In the genomic region with DNA sequence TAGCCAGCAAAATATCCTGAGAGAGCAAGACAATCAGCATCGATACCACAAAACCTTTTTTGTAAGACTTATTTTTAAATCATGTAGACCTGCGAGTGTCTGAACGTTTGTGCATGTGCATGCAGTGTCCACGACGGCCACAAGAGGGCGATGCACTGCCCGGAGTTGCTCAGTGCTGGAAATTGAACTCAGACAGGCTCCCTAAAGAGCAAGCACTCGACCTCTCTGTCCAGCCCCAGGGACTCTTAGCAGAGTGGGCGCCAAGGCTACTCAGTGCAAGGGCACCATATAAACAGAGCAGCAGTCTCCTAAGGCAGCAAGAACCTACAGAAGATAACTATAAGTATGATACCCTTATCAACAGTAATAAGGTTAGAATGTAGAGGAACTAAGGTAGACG, we compare ENCODE assay signal across 8 mouse cellular contexts. TPM values are rescaled to one million over a fixed set of nuclear protein-coding genes. Genes with fewer than 3 reads are reported as not detected.
DNase-seq lines count a peak whose midpoint lies in the region; ATAC-seq and TF ChIP-seq lines count a peak whose summit lies in the region.

No protein-coding gene starts in this region.

- H3K27me3 ChIP-seq in lung, postnatal 0 days (replicated peaks; ENCODE audit: insufficient read depth, low read length): no peaks in the 10 kb centered on the region

- no peaks in the 10 kb centered on the region for H3K4me1 ChIP-seq in lung, postnatal 0 days (ENCODE audit: insufficient read depth, low read depth, low read length)

- DNase-seq in adrenal gland, adult (ENCODE audit: inconsistent age in 2 of 2, low spot score in 1 of 2): peak; percentile 47 to 82
- DNase-seq in adrenal gland, adult 8-10 months: no peak
- peak; percentile 87 for DNase-seq in ZHBTc4 (ENCODE audit: low read depth, low spot score)
- peak; percentile 59 to 71 for DNase-seq in cerebellum, postnatal 36 days
- peak; percentile 59 for DNase-seq in gastrocnemius, postnatal 14 days
- DNase-seq in kidney, postnatal 4 days: peak; percentile 86 to 87
- DNase-seq in lung, postnatal 0 days (ENCODE audit: low spot score): peak; percentile 67
- DNase-seq in spleen, adult 12 weeks (ENCODE audit: low spot score): peak; percentile 43

- TF ChIP-seq CTCF in lung, postnatal 0 days (IDR thresholded peaks at IDR 0.05): peak; percentile 90

- no peaks in the 10 kb centered on the region for H3K9me3 ChIP-seq in lung, postnatal 0 days (ENCODE audit: low read length)

- intact Hi-C loops in gastrocnemius, postnatal 14 days (cut with DNase I; ENCODE audit: low total_unique reads): loop anchor here (5.0 kb wide), 1 partner anchor 189 kb away; no protein-coding TSS in a partner anchor

- 22% methylated on average over 10 of the region's 10 CpGs for WGBS in lung, postnatal 0 days

- no peak overlapping the region for H3K4me2 ChIP-seq in lung, postnatal 0 days (replicated peaks; ENCODE audit: low read depth, low read length)

- no peaks in the 10 kb centered on the region for H3K36me3 ChIP-seq in lung, postnatal 0 days (ENCODE audit: insufficient read depth, low read length)

- H3K27ac ChIP-seq in lung, postnatal 0 days (ENCODE audit: low read length): no peak overlapping the region

- H3K4me3 ChIP-seq in lung, postnatal 0 days (ENCODE audit: low read depth, low read length): no peak overlapping the region

- no peak overlapping the region for H3K9ac ChIP-seq in lung, postnatal 0 days (replicated peaks; ENCODE audit: low read depth)

- no peak for TF ChIP-seq EP300 in lung, postnatal 0 days (IDR thresholded peaks at IDR 0.05)

- no peak for ATAC-seq in lung, postnatal 0 days

RNA-seq across cellular contexts. Expression of gene St8sia1, which starts 24.5 kb away (rescaled TPM):
- total RNA-seq in adrenal gland, adult 8-10 months (2022): 1 to 10 TPM in 3 of 4 experiments, under 1 TPM in 1; 0.87 to 3.1 (median 2.2) TPM
- total RNA-seq in gastrocnemius, postnatal 14 days (2021): under 1 TPM; 0.16 to 0.42 TPM
- polyA plus RNA-seq in lung, postnatal 0 days (2015; fragmentation: Nextera tagmentation; extraction: Ambion mirVana): 0.11 and 0.23 TPM in 2 replicates
